Mouse (Mus musculus): ENCODE data around the gene Nhlrc1. TPM values are rescaled to one million over a fixed set of nuclear protein-coding genes. Genes with fewer than 3 reads are reported as not detected.

Gene Nhlrc1
- polyA plus RNA-seq (2015; fragmentation: Nextera tagmentation; extraction: Ambion mirVana) = 3.5 and 3.9 TPM in 2 replicates

- H3K27ac ChIP-seq = no peak within 1 kb of the TSS
Observed at GRCm38 (mm10) chr13:47014334-47015194, at the start of gene Nhlrc1. TSS of gene Nhlrc1 (minus strand) at chr13:47014850.

DNA sequence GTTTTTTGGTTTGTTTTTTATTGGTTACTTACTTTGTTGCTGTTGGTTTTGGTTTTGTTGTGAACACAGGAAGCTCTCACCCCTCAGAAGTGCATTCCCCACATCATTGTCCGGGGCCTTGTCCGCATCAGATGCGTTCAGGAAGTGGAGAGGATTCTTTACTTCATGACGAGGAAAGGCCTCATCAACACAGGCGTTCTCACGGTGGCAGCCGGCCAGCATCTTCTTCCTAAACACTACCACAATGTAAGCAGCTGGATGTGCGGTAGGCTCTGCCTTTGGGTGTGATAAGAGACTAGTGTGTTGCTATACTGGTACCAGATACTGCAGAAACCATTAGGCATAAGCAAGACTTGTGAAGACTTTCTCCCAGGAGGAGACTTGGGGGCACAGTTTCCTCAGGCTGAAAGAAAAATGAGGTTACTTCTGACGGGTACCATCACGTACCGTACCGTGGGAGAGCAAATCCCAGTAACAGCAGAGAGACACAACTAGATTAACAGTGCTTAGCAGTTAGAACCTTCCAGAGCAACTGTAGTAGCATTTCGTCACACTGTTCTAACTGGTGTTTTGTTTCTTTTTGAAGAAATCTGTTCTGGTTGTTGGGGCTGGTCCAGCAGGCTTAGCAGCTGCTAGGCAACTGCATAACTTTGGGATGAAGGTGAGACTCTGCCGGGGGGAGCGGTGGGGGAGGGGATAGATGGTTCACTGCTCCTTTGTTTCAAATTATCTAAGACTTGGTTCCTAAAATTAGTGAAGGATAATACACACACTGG lies 49.5 kb upstream of the Nhlrc1 start:
- no peak overlapping the region for H3K27ac ChIP-seq
- no peaks in the 10 kb centered on the region for H3K4me1 ChIP-seq (replicated peaks)
- WGBS = 67% methylated on average over 15 of the region's 15 CpGs
- no peak overlapping the region for H3K4me3 ChIP-seq (replicated peaks)
- no peak overlapping the region for H3K9ac ChIP-seq
- peaks cover 16% of the 10 kb centered on the region; the same call in 1 of the 2 replicates for H3K36me3 ChIP-seq
- no peak for ATAC-seq
- H3K27me3 ChIP-seq (replicated peaks) = no peaks in the 10 kb centered on the region
- no peak overlapping the region for H3K4me2 ChIP-seq (replicated peaks)
- H3K9me3 ChIP-seq = no peaks in the 10 kb centered on the region

More at GRCm38 (mm10) chr13:47014334-47015194, at the start of gene Nhlrc1:
- Histone ChIP-seq H3K4me2 (replicated peaks) (peak within 1 kb of the TSS; percentile 99), H3K27me3 (replicated peaks) (no peaks in the 10 kb centered on the region), H3K9me3 (no peaks in the 10 kb centered on the region), H3K36me3 (no peaks in the 10 kb centered on the region), H3K4me1 (replicated peaks) (peaks cover 11% of the 10 kb centered on the region), H3K9ac (peak within 1 kb of the TSS; percentile 62), H3K4me3 (replicated peaks) (peak within 1 kb of the TSS; percentile 62)
- ATAC-seq = peak; percentile 91
- 5% methylated on average over 73 of the region's 73 CpGs for WGBS

GRCm38 (mm10) chr13:47062756-47063155 lies 48.1 kb upstream of the Nhlrc1 start:
- 94% methylated on average over 17 of the region's 17 CpGs for WGBS
- Histone ChIP-seq H3K4me1 (replicated peaks) (no peaks in the 10 kb centered on the region), H3K36me3 (peaks cover 16% of the 10 kb centered on the region; the same call in 1 of the 2 replicates), H3K9ac (no peak overlapping the region), H3K27me3 (replicated peaks) (no peaks in the 10 kb centered on the region), H3K27ac (no peak overlapping the region), H3K4me2 (replicated peaks) (no peak overlapping the region), H3K9me3 (no peaks in the 10 kb centered on the region), H3K4me3 (replicated peaks) (no peak overlapping the region)
- no peak for ATAC-seq

GRCm38 (mm10) chr13:47056781-47057180 lies 42.1 kb upstream of the Nhlrc1 start:
- Histone ChIP-seq H3K9ac (no peak overlapping the region), H3K9me3 (no peaks in the 10 kb centered on the region), H3K27me3 (replicated peaks) (no peaks in the 10 kb centered on the region), H3K4me2 (replicated peaks) (no peak overlapping the region), H3K4me1 (replicated peaks) (no peaks in the 10 kb centered on the region), H3K4me3 (replicated peaks) (no peak overlapping the region), H3K27ac (no peak overlapping the region), H3K36me3 (peaks cover 8% of the 10 kb centered on the region; the same call in 1 of the 2 replicates)
- WGBS = 97% methylated on average over 5 of the region's 5 CpGs
- no peak for ATAC-seq

- 86% methylated on average over 11 of the region's 11 CpGs for WGBS
- Histone ChIP-seq H3K27me3 (replicated peaks) (no peaks in the 10 kb centered on the region), H3K36me3 (peaks cover 8% of the 10 kb centered on the region; the same call in 1 of the 2 replicates), H3K9me3 (no peaks in the 10 kb centered on the region), H3K9ac (no peak overlapping the region), H3K4me2 (replicated peaks) (no peak overlapping the region), H3K27ac (no peak overlapping the region), H3K4me3 (replicated peaks) (no peak overlapping the region), H3K4me1 (replicated peaks) (no peaks in the 10 kb centered on the region)
- ATAC-seq = no peak
Observed at GRCm38 (mm10) chr13:47056126-47056525, 41.5 kb upstream of the Nhlrc1 start.

DNA sequence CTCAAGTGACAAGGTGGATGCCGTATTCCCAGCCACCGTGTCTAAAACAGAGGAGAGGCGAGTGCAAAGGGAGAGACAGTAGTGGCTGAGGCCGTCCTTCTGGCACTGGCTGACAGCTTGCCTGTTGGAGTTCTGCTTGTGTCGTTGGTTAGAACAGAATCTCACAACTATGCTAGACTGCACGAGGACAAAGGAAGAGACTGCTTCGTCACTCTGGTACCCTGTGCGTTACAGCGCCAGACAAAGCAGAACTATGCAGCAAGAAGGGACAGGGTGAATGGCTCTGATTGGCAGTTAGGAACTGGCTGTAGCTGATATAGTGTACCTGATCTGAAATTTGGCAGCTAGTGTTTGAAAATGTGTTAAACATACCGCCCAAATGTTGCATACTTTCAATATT lies 39.3 kb upstream of the Nhlrc1 start:
- Histone ChIP-seq H3K4me1 (replicated peaks) (no peaks in the 10 kb centered on the region), H3K27ac (no peak overlapping the region), H3K27me3 (replicated peaks) (no peaks in the 10 kb centered on the region), H3K9ac (no peak overlapping the region), H3K4me2 (replicated peaks) (no peak overlapping the region), H3K4me3 (replicated peaks) (no peak overlapping the region), H3K9me3 (no peaks in the 10 kb centered on the region), H3K36me3 (0 out of 2 replicates have a peak, but pooled peaks cover 7% of the 10 kb centered on the region)
- ATAC-seq = no peak
- 85% methylated on average over 10 of the region's 10 CpGs for WGBS

DNA sequence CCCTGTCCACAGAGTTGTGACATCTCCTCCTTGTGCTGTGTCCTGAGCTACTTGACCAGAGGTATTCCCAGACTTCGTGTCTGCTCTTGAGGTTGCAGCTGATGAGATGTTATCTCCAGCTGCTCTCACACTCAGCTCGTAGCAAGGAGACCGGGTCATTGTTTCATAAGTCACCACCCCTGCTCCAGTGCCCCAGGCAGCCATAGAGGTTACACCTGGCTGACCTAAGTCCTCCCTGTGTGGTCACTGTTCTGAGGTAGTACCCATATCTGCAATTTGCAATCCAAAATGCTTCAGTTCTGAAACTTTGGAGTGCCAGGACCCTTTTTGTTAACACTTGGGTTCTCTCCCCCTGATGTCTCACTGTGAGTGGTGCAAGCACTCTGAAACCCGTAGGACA lies 35.4 kb upstream of the Nhlrc1 start:
- Histone ChIP-seq H3K4me1 (replicated peaks) (no peaks in the 10 kb centered on the region), H3K9ac (no peak overlapping the region), H3K36me3 (0 out of 2 replicates have a peak, but pooled peaks cover 7% of the 10 kb centered on the region), H3K27ac (no peak overlapping the region), H3K27me3 (replicated peaks) (no peaks in the 10 kb centered on the region), H3K4me2 (replicated peaks) (no peak overlapping the region), H3K4me3 (replicated peaks) (no peak overlapping the region), H3K9me3 (no peaks in the 10 kb centered on the region)
- WGBS = 66% methylated on average over 4 of the region's 4 CpGs
- ATAC-seq = no peak

DNA sequence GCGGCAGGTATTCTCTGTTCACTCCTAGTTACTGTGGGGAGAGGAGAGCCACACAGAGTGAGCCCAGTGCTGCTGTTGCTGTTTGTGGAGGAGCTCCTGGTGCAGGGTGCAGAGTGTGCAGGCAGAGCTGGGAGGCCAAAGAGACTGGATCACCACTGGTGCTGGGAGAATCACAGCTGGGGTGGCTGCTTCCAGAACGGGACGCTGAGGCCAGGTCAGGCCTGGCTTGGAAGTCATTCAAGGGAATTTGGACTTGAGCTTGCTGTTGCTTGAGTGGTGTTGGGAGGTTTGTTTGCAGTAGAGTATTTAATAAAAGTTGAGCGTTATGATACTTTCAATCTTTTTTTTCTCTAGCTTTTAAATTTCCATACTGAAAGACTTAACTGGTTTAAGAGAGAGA lies 33.3 kb upstream of the Nhlrc1 start:
- Histone ChIP-seq H3K27ac (no peak overlapping the region), H3K4me2 (replicated peaks) (no peak overlapping the region), H3K9me3 (no peaks in the 10 kb centered on the region), H3K4me3 (replicated peaks) (no peak overlapping the region), H3K27me3 (replicated peaks) (no peaks in the 10 kb centered on the region), H3K36me3 (0 out of 2 replicates have a peak, but pooled peaks cover 7% of the 10 kb centered on the region), H3K4me1 (replicated peaks) (peaks cover 8% of the 10 kb centered on the region; the same call in 1 of the 2 replicates), H3K9ac (no peak overlapping the region)
- 90% methylated on average over 4 of the region's 4 CpGs for WGBS
- no peak for ATAC-seq

DNA sequence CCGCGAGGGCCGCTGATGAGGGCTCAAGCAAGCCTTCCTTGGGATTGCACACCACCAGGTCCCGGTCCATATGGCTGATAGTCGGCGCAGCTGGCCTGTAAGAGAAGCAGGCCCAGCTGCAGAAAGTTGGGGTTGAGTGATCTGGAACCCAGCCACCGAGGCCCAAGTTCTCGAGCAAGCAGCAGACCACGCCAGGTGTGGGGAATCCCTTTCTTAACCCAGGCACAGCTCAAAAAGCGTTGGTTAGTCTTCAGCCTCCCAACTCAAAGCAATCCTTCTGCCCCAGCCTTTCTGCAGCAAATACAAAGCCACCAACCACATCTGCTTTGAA lies 29.9 kb upstream of the Nhlrc1 start, which contains the start of gene Tpmt:
Tpmt (minus strand) TSS at position 121 of the 331 bp plus-strand sequence.
- Histone ChIP-seq H3K9ac (peak within 1 kb of the TSS; percentile 75), H3K9me3 (no peaks in the 10 kb centered on the region), H3K4me2 (replicated peaks) (peak within 1 kb of the TSS; percentile 99), H3K4me1 (replicated peaks) (peaks cover 8% of the 10 kb centered on the region; the same call in 1 of the 2 replicates), H3K4me3 (replicated peaks) (peak within 1 kb of the TSS; percentile 90), H3K36me3 (0 out of 2 replicates have a peak, but pooled peaks cover 5% of the 10 kb centered on the region), H3K27ac (peak within 1 kb of the TSS; percentile 68), H3K27me3 (replicated peaks) (no peaks in the 10 kb centered on the region)
- WGBS = 17% methylated on average over 10 of the region's 10 CpGs
- no peak for ATAC-seq

DNA sequence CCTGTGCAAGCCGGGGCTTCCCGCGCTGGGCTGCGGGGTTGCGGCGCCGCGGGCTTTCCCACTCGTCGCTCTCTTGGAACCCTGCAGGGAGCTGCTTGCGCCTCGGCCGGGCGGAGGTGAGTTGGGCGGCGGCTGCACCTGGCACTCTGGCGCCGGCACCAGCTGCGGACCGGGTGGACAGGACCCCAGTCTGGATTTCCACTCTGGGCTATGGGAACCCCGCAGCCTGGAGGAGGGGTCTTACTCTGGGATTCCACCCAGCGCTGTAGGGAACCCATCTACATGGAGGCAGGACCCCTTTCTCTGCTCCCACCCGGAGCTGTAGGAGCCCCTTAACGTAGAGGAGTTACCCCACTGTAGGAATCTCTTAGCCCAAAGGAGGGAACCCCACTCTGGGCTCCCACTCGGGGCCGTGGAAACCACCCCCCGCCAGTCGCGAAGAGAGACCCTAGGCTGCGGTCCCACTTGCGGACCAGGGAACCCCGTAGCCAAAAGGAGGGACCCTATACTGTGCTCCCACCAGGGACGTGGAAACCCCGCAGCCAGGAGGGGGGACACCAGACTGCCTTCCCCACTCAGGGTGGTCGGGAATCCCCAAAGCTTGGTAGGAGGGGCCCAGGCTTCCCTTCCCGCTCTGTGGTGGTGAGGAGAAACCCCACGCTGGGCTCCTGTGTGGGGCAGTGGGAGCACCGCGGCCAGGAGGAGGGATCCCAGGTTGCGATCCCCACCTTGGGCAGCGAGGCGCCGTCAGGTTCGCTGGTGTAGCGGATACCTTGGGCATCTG lies 29.4 kb upstream of the Nhlrc1 start:
- under 1% methylated on average over 45 of the region's 45 CpGs for WGBS
- no peaks in the 10 kb centered on the region for H3K27me3 ChIP-seq (replicated peaks)
- peak overlapping the region; percentile 75 for H3K9ac ChIP-seq
- H3K9me3 ChIP-seq = no peaks in the 10 kb centered on the region
- peak overlapping the region; percentile 99 for H3K4me2 ChIP-seq (replicated peaks)
- no peaks in the 10 kb centered on the region for H3K36me3 ChIP-seq
- peaks cover 8% of the 10 kb centered on the region; the same call in 1 of the 2 replicates for H3K4me1 ChIP-seq (replicated peaks)
- peak overlapping the region; percentile 90 for H3K4me3 ChIP-seq (replicated peaks)
- peak overlapping the region; percentile 68 for H3K27ac ChIP-seq
- ATAC-seq = peak; percentile 52

DNA sequence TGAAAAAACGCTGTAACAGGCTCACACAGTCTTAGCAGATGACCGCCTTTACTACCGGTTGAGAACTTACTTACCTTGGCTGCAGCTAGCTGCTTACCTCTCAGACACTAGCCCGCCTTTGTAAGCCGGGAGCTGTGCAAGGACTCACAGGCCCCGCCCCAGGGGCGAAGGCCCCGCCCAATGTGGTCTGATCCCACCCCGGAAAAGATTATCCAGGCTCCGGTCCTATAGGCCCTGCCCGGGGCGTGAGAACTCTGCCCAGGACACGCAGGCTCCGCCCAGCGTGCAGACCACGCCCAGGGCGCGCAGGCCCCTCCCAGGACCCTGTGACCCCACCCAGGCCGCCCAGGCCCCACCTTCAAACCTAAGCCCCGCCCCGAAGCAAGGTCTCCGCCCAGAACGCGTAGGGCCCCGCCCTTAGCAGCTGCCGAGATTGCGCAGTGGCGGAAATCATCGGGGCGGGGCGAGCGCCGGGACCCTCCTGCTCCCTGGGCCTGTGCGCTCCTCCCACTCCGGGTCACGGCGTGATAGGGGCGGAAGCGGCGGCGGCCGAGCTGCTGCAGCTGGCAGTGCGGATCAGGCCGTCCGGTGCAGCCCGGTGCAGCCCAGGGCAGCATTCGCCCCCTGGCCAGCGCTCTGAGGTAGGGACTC lies 28.5 kb upstream of the Nhlrc1 start, which contains the start of gene Kdm1b:
Kdm1b (plus strand) TSS at position 470 of the 651 bp plus-strand sequence.
- peak within 1 kb of the TSS; percentile 75 for H3K9ac ChIP-seq
- peak; percentile 98 for ATAC-seq

More for the DNA sequence above, 28.5 kb upstream of the Nhlrc1 start, which contains the start of gene Kdm1b:
- Histone ChIP-seq H3K4me2 (replicated peaks) (peak within 1 kb of the TSS; percentile 99), H3K4me1 (replicated peaks) (peaks cover 8% of the 10 kb centered on the region; the same call in 1 of the 2 replicates), H3K27me3 (replicated peaks) (no peaks in the 10 kb centered on the region), H3K4me3 (replicated peaks) (peak within 1 kb of the TSS; percentile 90), H3K9me3 (no peaks in the 10 kb centered on the region), H3K27ac (peak within 1 kb of the TSS; percentile 68), H3K36me3 (no peaks in the 10 kb centered on the region)
- WGBS = under 1% methylated on average over 48 of the region's 48 CpGs

Data from intestine, embryonic 15.5 days (tissue).